ENCODE assay signal across 9 mouse cellular contexts in genomic region chr10:44328347-44328746, GRCm38 (mm10).
A peak's percentile ranks its signal among the peaks of the same experiment; 100 is the strongest.
DNase-seq lines count a peak whose midpoint lies in the region; ATAC-seq and TF ChIP-seq lines count a peak whose summit lies in the region.
"Had no signal": no experiment of that assay in that cellular context is flagged by ENCODE, and none has a peak within 500 bp of the region (broad histone marks: within the 10 kb centered on the region; RNA-seq: fewer than 3 reads in every experiment).

No protein-coding gene starts in this region.

- peak; percentile 54 for ATAC-seq in forebrain, postnatal 0 days
- no peak for ATAC-seq in forebrain, embryonic 15.5 days (replicated peaks)
- no peak for ATAC-seq in midbrain, postnatal 0 days (ENCODE audit: low FRiP score)
- ATAC-seq in midbrain, embryonic 15.5 days (replicated peaks): no peak
- ATAC-seq in erythroid progenitor cell, adult 5-6 weeks (replicated peaks; ENCODE audit: low FRiP score, poor library complexity, severe bottlenecking): no peak

- WGBS in forebrain, postnatal 0 days: 62% methylated on average over 3 of the region's 3 CpGs
- 67% methylated on average over 3 of the region's 3 CpGs for WGBS in forebrain, embryonic 15.5 days
- WGBS in midbrain, postnatal 0 days: 63% methylated on average over 3 of the region's 3 CpGs
- WGBS in midbrain, embryonic 15.5 days: 72% methylated on average over 3 of the region's 3 CpGs

- no peaks in the 10 kb centered on the region for H3K36me3 ChIP-seq in forebrain, postnatal 0 days (ENCODE audit: insufficient read depth)
- no peaks in the 10 kb centered on the region for H3K36me3 ChIP-seq in forebrain, embryonic 15.5 days
- no peaks in the 10 kb centered on the region for H3K36me3 ChIP-seq in midbrain, postnatal 0 days (ENCODE audit: insufficient read depth, low read length)
- H3K36me3 ChIP-seq in midbrain, embryonic 15.5 days (replicated peaks): no peaks in the 10 kb centered on the region
- H3K36me3 ChIP-seq: hindbrain, embryonic 15.5 days had no signal

- H3K9ac ChIP-seq in forebrain, postnatal 0 days: no peak overlapping the region
- no peak overlapping the region for H3K9ac ChIP-seq in forebrain, embryonic 15.5 days (replicated peaks)
- H3K9ac ChIP-seq in midbrain, postnatal 0 days (replicated peaks; ENCODE audit: low read length, poor library complexity, severe bottlenecking): no peak overlapping the region
- H3K9ac ChIP-seq in midbrain, embryonic 15.5 days: no peak overlapping the region
- H3K9ac ChIP-seq: hindbrain, embryonic 15.5 days had no signal

- peak; percentile 80 for DNase-seq in forebrain, postnatal 0 days
- peak; percentile 71 for DNase-seq in midbrain, postnatal 0 days (ENCODE audit: low spot score)
- DNase-seq in adrenal gland, postnatal 36 days: peak; percentile 22 to 56
- DNase-seq in kidney, postnatal 10 days: peak; percentile 79
- DNase-seq in lung, postnatal 36 days: peak; percentile 85

- TF ChIP-seq CTCF in forebrain, postnatal 0 days (IDR thresholded peaks at IDR 0.05; ENCODE audit: low read depth): peak; percentile 73
- TF ChIP-seq CTCF in midbrain, postnatal 0 days (IDR thresholded peaks at IDR 0.05): peak; percentile 79

- no peaks in the 10 kb centered on the region for H3K9me3 ChIP-seq in forebrain, postnatal 0 days (ENCODE audit: low read length)
- no peaks in the 10 kb centered on the region for H3K9me3 ChIP-seq in forebrain, embryonic 15.5 days
- H3K9me3 ChIP-seq in midbrain, postnatal 0 days (ENCODE audit: low read length): no peaks in the 10 kb centered on the region
- no peaks in the 10 kb centered on the region for H3K9me3 ChIP-seq in midbrain, embryonic 15.5 days
- H3K9me3 ChIP-seq: hindbrain, embryonic 15.5 days had no signal

- no peak overlapping the region for H3K4me3 ChIP-seq in forebrain, postnatal 0 days (ENCODE audit: low read depth, low read length)
- no peak overlapping the region for H3K4me3 ChIP-seq in forebrain, embryonic 15.5 days
- H3K4me3 ChIP-seq in midbrain, postnatal 0 days (ENCODE audit: low read depth, low read length): no peak overlapping the region
- no peak overlapping the region for H3K4me3 ChIP-seq in midbrain, embryonic 15.5 days
- H3K4me3 ChIP-seq: hindbrain, embryonic 15.5 days had no signal

- H3K4me1 ChIP-seq in forebrain, postnatal 0 days (ENCODE audit: insufficient read depth): no peaks in the 10 kb centered on the region
- H3K4me1 ChIP-seq in forebrain, embryonic 15.5 days: no peaks in the 10 kb centered on the region
- H3K4me1 ChIP-seq in midbrain, postnatal 0 days (ENCODE audit: insufficient read depth, low read length): peaks cover 3% of the 10 kb centered on the region; the same call in 1 of the 2 replicates
- H3K4me1 ChIP-seq in midbrain, embryonic 15.5 days: peaks cover 3% of the 10 kb centered on the region; the same call in 1 of the 2 replicates

- no peaks in the 10 kb centered on the region for H3K27me3 ChIP-seq in forebrain, postnatal 0 days (ENCODE audit: insufficient read depth, low read length)
- H3K27me3 ChIP-seq in forebrain, embryonic 15.5 days: no peaks in the 10 kb centered on the region
- H3K27me3 ChIP-seq in midbrain, postnatal 0 days (ENCODE audit: insufficient read depth, low read length): no peaks in the 10 kb centered on the region
- H3K27me3 ChIP-seq in midbrain, embryonic 15.5 days (replicated peaks): no peaks in the 10 kb centered on the region
- H3K27me3 ChIP-seq: hindbrain, embryonic 15.5 days had no signal

- no peak overlapping the region for H3K4me2 ChIP-seq in forebrain, postnatal 0 days (ENCODE audit: low read depth)
- H3K4me2 ChIP-seq in forebrain, embryonic 15.5 days (replicated peaks): no peak overlapping the region
- no peak overlapping the region for H3K4me2 ChIP-seq in midbrain, postnatal 0 days (ENCODE audit: low read depth, low read length, poor library complexity, severe bottlenecking)
- H3K4me2 ChIP-seq in midbrain, embryonic 15.5 days: no peak overlapping the region
- H3K4me2 ChIP-seq: hindbrain, embryonic 15.5 days had no signal

- H3K27ac ChIP-seq in forebrain, postnatal 0 days (ENCODE audit: low read depth, low read length): no peak overlapping the region
- no peak overlapping the region for H3K27ac ChIP-seq in forebrain, embryonic 15.5 days (replicated peaks)
- H3K27ac ChIP-seq in midbrain, postnatal 0 days (ENCODE audit: low read depth, low read length): no peak overlapping the region
- H3K27ac ChIP-seq in midbrain, embryonic 15.5 days: no peak overlapping the region
- H3K27ac ChIP-seq: hindbrain, embryonic 15.5 days had no signal
